Mouse (Mus musculus): ENCODE data around the gene R3hdm1.

- TF ChIP-seq CTCF (conservative IDR thresholded peaks at IDR 0.05; ENCODE audit: insufficient read depth, insufficient read length, low read depth, low read length) (no peak), POLR2A (IDR thresholded peaks at IDR 0.05; ENCODE audit: low read depth, low read length) (no peak)
These were observed 24.5 kb upstream of the R3hdm1 start for GRCm38 (mm10) chr1:128078646-128079045.

Measured in kidney, adult 2 months (tissue).